Mouse (Mus musculus) lung, adult 2 months (tissue): ENCODE measurements around the gene Ddah2.

Experiments
- CTCF ChIP-seq: fragments of 200-500 bp; IDR thresholded peaks from 2 replicates; pipeline ENCODE4 v1.5.1; 2011; ENCODE audit warnings: mild to moderate bottlenecking, low read length, control low read depth; ENCODE audit not compliant: insufficient read depth
- POLR2A ChIP-seq: fragments of 200-500 bp; IDR thresholded peaks from 2 replicates; pipeline ENCODE4 v1.6.1; 2011; ENCODE audit warnings: low read depth, mild to moderate bottlenecking, control low read depth, low read length, borderline replicate concordance; ENCODE audit errors: extremely low read depth

DNA sequence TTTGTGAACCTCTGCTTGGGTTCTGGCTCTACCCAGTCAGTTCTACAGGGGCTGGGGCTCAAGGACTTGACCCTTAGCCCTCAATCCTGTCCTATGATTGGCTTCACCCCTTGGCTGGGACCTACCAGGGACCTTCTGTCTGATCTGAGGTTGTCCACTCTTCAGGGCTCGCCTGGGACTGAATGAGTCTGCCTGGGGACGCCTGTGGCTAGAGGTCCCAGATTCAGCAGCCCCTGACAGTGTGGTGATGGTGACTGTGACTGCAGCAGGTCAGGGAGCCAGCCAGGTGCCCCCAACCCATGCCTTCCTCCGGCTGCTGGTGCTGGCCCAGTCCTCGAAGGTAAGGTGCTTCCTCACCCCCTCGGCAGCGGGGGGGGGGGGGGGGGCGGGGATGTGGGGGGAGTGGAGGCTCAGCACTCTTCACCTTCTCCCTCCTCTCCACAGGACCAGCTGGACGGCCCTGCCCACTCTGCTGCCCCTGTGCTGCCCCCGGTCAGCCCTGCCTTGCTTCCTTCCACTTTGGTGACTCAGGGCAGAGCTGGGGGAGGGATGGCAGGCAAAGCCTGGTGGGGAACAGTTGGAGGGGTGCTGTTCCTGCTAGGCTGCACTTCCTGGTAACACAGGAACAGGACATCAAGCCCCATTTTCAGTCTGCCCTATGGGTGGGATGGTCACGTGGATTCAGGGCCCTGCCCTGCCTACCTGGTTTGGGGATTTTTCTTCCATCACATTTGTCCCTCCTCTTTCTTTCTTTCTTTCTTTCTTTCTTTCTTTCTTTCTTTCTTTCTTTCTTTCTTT, 33.9 kb upstream of the Ddah2 start:
- TF ChIP-seq POLR2A (no peak), CTCF (no peak)
